Mouse (Mus musculus) lung, adult 18-20 months (tissue): ENCODE measurements around the gene Pld1.
A peak's percentile ranks its signal among the peaks of the same experiment; 100 is the strongest.
"Not testable (repeated sequence)": the region's sequence is repeated elsewhere in the genome, so short reads cannot be mapped to it uniquely, and the experiment has no call there.

Source experiments
- DNase-seq, 2 experiments: peaks; one replicate each; pipeline ENCODE4 v3.0.0; 2022; ENCODE audit warnings: mixed read lengths in 2 of 2

The Pld1 gene

DNA sequence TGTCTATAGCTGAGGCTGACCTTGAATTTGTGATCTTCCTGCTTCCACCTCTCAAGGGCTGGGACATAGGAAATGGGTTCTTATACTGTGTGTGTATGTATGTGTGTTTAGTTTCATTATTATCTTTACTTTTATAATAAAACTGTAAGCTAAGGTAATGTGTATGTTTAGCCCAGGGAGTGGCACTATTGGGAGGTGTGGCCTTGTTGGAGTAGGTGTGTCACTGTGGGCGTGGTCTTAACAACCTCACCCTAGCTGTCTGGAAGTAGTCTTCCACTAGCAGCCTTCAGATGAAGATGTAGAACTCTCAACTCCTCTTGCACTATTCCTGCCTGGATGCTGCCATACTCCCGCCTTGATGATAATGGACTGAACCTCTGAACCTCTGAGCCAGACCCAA lies 6.9 kb downstream of the Pld1 start:
- DNase-seq, result not testable (repeated sequence)

- no peak for DNase-seq
These were observed 10.8 kb downstream of the Pld1 start for GRCm38 (mm10) chr3:27949175-27949872.

DNA sequence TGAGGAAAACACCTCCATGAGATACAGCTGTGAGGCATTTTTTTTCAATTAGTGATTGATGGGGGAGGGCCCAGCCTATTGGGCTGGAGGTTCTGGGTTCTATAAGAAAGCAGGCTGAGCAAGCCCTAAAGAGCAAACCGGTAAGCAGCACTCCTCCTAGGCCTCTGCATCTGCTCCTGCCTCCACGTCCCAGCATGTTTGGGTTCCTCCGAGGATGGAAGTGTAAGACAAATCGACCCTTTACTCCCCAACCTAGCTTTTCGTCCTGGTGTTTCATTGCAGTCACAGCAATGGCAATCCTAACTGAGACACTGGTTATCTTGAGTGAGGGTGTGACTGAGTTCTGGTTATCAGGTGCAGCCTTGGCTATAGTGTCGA lies 11.4 kb downstream of the Pld1 start:
- no peak for DNase-seq

- DNase-seq, result no peak
These were observed 12.2 kb downstream of the Pld1 start for GRCm38 (mm10) chr3:27950726-27951125.

DNA sequence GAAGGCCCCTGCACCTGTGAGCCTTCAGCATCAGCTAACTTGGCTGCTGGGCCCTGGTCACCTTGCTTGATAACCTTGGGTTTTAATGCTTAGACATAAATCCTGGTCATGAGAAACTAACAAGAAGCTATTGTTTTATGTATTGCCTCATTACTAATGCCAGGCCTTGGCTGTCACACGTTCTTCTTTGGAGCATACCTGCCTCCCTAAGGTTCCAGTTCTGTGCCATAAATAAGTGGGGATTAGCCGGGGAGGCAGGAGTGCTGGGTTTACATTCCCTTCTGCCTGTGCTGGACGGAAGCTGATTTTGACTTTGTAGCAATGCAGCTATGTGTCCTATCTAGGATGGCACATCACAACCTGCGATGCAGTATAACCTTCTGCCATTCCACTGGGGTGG lies 13.2 kb downstream of the Pld1 start:
- no peak for DNase-seq

DNA sequence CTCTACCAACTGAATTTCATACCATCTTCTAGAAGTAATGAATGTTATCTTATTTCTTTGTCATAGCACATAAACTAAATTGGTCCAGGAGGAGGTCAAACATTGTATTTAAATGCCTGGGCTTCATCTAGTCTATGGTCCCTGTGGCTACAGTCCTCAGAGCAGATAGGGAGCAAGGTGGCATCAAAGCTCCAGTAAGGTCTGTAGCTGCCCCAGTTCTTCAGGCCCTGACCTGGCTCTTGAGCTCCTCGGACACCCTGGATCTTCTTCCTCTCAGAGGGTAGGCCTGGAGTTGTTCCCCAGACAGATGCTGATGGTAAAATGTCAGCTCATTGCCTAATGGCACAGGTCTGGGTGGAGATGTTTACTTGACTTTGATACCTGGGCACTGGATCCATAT lies 17.5 kb downstream of the Pld1 start:
- no peak for DNase-seq

- no peak for DNase-seq
These were observed 20.7 kb downstream of the Pld1 start for GRCm38 (mm10) chr3:27959221-27959620.

GRCm38 (mm10) chr3:27961162-27961561 lies 22.7 kb downstream of the Pld1 start:
- no peak for DNase-seq

DNA sequence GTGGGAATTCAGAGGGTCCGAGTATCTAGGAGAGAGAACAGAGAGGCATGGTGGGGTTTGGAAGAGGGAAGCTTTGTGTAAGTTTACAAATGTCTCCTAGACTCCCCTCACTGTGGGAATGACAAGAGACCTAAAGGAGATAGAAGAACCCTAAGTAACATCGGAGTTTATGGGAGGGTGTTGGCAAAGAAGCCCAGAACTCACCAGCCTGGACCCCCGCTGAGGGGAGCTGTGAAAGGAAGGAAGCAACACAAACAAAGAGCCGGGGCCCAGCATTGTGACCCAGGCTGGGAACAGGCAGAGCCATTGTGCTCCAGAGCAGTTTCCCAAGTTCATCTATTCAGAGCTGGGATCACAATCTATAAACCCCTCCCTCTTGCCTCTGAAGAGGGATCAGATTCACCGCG lies 25.3 kb downstream of the Pld1 start:
- no peak for DNase-seq

DNA sequence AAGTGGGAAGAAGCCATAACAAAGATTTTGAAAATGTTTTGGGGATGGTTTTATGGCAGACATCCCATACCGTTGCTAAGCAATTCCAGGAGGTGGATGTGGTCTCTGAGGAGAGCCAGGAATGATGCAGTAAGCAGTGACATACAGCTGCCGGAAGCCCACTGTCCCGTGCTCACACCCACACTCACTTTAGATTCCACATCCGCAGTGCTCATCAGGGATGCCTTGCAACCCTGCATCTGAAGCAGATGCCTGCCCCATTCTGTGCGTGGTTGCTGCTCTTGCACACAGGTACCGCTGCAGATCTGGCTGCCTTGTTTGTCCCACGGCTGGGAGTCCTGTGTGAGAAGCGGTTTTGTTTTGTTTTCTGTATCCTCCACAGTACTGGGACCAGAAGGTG lies 30.2 kb downstream of the Pld1 start:
- no peak for DNase-seq

DNA sequence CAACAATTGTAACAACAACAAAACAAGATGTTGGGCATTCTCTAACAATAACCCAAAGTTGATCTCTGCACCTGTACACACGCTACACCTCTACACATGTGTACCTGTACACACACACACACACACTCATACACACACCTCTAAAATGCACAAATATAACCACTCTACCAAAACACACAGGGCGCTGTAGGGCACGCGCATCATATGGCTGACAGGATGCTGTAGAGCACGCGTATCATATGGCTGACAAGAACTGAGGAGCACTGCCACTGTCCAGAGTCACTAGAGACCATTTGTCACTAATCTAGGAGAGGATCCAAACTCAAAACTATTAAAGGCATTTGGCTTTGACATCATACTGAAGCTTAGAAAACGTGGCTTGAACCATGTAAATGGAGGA lies 35.4 kb downstream of the Pld1 start:
- no peak for DNase-seq

DNA sequence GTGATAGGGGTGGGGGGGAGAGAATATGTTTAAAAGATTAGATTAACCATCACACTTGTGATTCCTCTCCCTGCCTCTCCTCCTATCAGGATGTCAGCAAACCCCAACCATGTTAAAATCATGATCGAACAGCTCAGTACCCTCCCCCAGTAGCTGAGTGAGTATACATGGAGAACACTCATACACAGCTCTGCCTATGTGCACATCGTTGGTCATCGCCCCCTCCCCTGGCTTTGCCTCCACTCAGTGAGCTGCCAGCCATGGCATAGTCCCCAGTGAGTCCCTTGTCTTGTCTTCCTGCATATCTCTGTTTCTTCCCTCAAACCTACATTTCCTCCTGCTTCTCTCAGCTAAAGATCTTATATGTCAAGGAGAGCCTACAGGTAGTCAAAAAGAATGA lies 36.5 kb downstream of the Pld1 start:
- no peak for DNase-seq

DNA sequence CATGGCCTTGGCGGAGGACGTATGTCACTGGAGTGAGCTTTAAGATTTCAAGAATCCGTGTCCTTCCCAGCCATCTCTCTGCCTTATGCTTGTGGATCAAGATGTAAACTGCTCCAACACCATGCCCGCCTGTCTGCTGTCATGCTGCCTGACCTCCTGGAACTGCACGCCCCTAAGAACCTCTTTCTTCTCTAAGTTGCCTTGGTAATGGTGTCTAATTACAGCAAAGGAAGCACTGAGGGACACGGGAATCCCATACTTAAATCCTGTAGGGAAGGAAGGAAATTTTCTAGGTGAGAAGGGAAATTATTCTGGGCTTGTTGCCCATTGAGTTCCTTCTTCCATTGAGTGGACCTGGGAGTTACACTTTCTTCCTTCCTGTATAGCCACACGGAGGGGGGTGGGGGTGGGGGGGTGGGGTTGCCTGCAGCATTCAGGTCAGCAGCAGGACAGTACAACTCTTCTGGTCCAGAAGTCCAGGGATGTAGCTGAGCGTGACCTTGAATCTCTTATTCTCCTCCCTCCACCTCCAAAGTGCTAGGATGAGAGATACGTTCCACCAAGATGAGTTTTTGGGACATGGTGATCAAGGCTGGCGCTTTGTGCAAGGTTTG lies 38.5 kb downstream of the Pld1 start:
- no peak for DNase-seq

DNA sequence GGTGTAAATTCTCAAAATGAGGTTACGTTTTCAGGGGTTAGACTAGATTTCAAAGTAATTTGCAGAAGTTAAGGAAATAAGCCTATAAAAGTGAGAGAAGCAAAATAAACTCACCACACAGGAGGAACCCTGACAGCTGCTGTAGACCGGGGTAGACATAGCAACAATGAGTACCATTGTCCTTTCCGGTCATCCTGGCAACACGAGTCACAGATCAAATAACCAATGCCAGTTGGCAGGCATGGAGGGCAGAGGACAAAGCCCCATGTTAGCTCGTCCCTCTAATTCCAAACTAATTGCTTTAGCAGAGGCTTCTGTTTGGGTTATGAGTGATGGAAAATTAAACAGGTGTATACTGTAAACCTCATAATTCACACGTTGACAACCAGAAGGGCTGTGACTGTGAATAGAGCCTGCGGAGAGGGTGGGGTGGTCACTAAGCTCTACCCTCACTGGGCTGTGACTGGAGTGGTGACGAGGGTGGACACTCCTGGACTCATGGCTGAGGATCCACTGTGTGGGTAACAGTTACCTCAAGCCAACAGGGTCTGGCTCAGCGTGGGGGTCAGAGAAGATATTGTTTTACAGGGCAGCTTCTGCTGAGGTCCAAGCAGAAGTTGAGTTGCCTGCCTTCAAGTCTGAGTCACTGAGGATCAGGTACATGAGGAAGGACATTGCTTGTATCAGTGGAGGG lies 39.7 kb downstream of the Pld1 start:
- peak in 1 of 2 experiments; percentile 18 for DNase-seq

- no peak for DNase-seq
These were observed 43.1 kb downstream of the Pld1 start for GRCm38 (mm10) chr3:27981591-27981990.

- DNase-seq, result peak; percentile 81 to 86
These were observed 44.0 kb downstream of the Pld1 start for GRCm38 (mm10) chr3:27982436-27983017.

GRCm38 (mm10) chr3:27983274-27983673 lies 44.8 kb downstream of the Pld1 start:
- DNase-seq, result no peak

- peak; percentile 79 to 87 for DNase-seq
These were observed 45.6 kb downstream of the Pld1 start for GRCm38 (mm10) chr3:27983935-27984577.

DNA sequence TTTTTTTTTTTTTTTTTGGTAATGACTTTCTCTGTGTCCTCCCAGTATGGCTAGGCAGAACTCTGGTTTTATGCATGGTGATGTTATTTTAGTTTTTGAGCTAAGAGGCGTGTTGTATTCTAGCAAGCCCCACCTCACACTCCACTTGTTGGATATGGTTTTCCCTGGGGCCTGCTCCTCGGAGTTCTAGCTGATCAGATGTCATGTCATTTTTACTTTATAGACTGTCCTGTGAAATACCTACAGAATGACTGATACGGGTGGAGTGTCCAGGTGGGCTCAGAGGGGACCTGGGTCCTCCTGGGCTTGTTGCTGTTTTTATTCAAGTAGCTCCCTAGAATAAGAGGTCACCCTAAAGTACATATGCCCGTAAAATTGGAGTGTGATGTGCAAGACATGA lies 46.1 kb downstream of the Pld1 start:
- no peak for DNase-seq

DNA sequence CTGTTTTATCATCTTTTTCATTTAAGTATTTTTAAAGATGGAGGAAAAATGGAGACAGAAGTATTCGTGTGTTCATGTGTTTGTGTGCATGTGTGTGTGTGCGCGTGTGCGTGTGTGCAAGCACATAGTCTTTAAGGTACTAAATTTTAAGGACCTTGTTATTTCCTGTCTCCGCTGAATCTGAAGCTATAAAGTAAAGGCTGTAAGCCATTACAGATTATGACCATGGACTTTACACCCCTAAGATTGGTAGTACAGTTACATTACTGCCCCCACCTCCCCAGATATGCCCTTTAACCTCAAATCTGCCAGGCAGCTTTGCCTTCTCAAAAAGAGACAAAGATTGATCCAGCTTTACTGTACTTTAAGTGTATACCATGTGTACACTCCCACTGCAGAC lies 46.8 kb downstream of the Pld1 start:
- DNase-seq, result no peak

- DNase-seq, result peak; percentile 15 to 31
These were observed 49.5 kb downstream of the Pld1 start for GRCm38 (mm10) chr3:27987891-27988536.

GRCm38 (mm10) chr3:27991100-27991703 lies 52.7 kb downstream of the Pld1 start:
- peak in 1 of 2 experiments; percentile 31 for DNase-seq
